Mouse (Mus musculus) small intestine, adult 2 months (tissue): ENCODE results near the gene Wbp4. TPM values are rescaled to one million over a fixed set of nuclear protein-coding genes. Genes with fewer than 3 reads are reported as not detected.

ENCODE experiments used
- H3K27ac ChIP-seq: fragments of 200-500 bp; 2 replicates; pipeline ENCODE4 v1.5.1; 2012; ENCODE audit warnings: low read depth, low read length, control low read depth, inconsistent platforms; ENCODE audit not compliant: insufficient read depth
- H3K27me3 ChIP-seq: fragments of 200-500 bp; 2 replicates; pipeline ENCODE4 v1.6.1; 2012; ENCODE audit warnings: mild to moderate bottlenecking, moderate library complexity, low read length, inconsistent platforms; ENCODE audit not compliant: control insufficient read depth, insufficient read depth
- H3K36me3 ChIP-seq: fragments of 200-500 bp; 2 replicates; pipeline ENCODE4 v1.6.1; 2012; ENCODE audit warnings: mild to moderate bottlenecking, low read length, control low read depth, inconsistent platforms; ENCODE audit not compliant: control insufficient read depth, insufficient read depth
- H3K4me1 ChIP-seq: fragments of 200-500 bp; 2 replicates; pipeline ENCODE4 v1.6.1; 2012; ENCODE audit warnings: low read length, inconsistent platforms, mixed read lengths; ENCODE audit not compliant: control insufficient read depth, insufficient read depth, insufficient read length
- H3K4me3 ChIP-seq: fragments of 200-500 bp; 2 replicates; pipeline ENCODE4 v1.5.1; 2012; ENCODE audit warnings: low read depth, mild to moderate bottlenecking, control low read depth, inconsistent platforms, low read length, moderate library complexity
- CTCF ChIP-seq: fragments of 200-500 bp; IDR thresholded peaks from 2 replicates; pipeline ENCODE4 v1.5.1; 2012; ENCODE audit warnings: low read depth, mild to moderate bottlenecking, control low read depth, inconsistent platforms, low read length, moderate library complexity, mixed read lengths; ENCODE audit not compliant: insufficient replicate concordance, insufficient read length; ENCODE audit errors: extremely low read depth
- POLR2A ChIP-seq: fragments of 200-500 bp; IDR thresholded peaks from 2 replicates; pipeline ENCODE4 v1.6.1; 2012; ENCODE audit warnings: low read depth, mild to moderate bottlenecking, control low read depth, inconsistent platforms, low read length, moderate library complexity
- WGBS: fragments of 180-500 bp; shearing (Covaris S2); methylation state at CpG from one replicate; pipeline ENCODE4 v1.1.7; 2018; 5-methylcytosine and 5-hydroxymethylcytosine counted together
- polyA plus RNA-seq: library from polyadenylated mRNA; depleted of rRNA; stranded (reverse); fragments of >200 nt; gene quantifications from 2 replicates; pipeline ENCODE4 v1.2.3, GENCODE M21; 2012; rRNA removed

Wbp4 gene
- polyA plus RNA-seq, 1 experiment = 2.0 TPM

DNA sequence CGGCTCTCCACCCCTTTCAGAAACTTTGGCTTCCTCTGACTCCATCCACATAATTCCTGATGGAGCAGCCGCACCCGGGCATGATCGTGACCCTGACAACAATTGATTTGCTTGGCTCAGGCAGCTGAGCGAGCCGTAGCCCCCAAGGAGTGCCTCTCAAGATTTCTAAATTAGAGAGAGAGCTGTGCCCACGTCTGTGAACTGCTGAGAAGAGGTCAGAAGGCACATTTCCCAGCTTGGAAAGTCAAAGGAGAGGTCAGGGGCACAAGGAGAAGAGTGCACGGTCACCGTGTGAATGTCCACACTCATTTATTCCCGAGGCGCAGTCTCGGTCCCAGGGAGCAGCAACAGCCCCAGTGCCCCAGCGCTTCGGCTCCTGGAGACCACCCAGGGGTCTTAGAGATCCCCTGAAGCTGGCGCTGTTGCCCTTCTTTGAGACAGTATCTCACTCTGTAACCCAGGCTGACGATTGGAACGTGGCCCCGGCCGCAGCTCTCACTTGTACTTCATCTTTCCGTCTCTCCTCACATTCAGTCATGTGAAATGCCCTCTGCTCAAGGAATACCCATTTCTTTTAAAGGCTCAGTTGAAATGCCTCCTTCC lies 61.1 kb downstream of the Wbp4 start:
- Histone ChIP-seq H3K27me3 (no peaks in the 10 kb centered on the region), H3K4me3 (no peak overlapping the region), H3K36me3 (peaks cover 4% of the 10 kb centered on the region; the same call in 1 of the 2 replicates), H3K27ac (no peak overlapping the region), H3K4me1 (0 out of 2 replicates have a peak, but pooled peaks cover 2% of the 10 kb centered on the region)
- WGBS = 85% methylated on average over 20 of the region's 20 CpGs
- TF ChIP-seq CTCF (no peak), POLR2A (no peak)

DNA sequence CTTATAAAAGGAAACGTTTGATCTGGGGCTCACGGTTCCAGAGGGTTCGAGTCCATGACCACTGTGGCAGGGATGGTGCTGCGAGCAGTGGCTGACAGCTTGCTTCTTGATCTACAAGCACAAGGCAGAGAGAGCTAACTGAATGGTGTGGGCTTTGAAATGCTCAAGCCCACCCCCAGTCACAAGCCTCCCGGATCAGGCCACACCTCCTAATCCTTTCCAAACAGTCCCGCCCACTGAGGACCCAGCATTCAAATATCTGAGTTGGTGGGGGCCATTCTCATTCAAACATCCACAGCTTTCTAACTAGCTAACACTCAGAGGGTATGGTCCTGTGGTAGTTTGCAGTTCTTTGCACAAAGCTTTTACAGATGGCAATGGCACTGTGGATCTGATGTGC lies 68.2 kb downstream of the Wbp4 start:
- Histone ChIP-seq H3K4me3 (no peak overlapping the region), H3K27ac (no peak overlapping the region), H3K36me3 (peaks cover 9% of the 10 kb centered on the region; the same call in 1 of the 2 replicates), H3K27me3 (no peaks in the 10 kb centered on the region), H3K4me1 (no peaks in the 10 kb centered on the region)
- TF ChIP-seq POLR2A = no peak
- TF ChIP-seq CTCF = no peak
- 95% methylated on average over 6 of the region's 6 CpGs for WGBS

DNA sequence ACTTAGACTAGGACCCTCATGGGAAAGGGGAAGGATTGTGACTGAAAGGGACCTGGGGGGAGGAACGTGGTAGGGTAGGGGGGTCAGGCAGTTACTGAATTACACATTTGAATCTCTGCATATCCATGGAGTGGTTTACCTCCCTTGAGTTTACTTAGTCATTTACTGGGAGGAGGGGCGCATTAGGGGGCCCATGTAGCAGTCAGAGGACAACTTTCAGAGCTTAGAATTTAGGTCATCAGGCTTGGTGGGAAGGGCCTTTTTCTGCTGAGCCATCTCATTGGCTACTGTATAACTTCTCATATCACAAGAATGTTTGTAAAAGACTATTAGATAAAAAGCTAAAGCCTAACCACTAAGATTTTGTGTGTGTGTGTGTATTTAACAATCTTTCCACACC lies 70.7 kb downstream of the Wbp4 start:
- Histone ChIP-seq H3K36me3 (peaks cover 11% of the 10 kb centered on the region; the same call in 1 of the 2 replicates), H3K4me3 (no peak overlapping the region), H3K27me3 (no peaks in the 10 kb centered on the region), H3K4me1 (no peaks in the 10 kb centered on the region), H3K27ac (no peak overlapping the region)
- 80% methylated on average over 2 of the region's 2 CpGs for WGBS
- TF ChIP-seq POLR2A (no peak), CTCF (no peak)

Other genes with a start within 250 kb of the Wbp4 start
- gene Zfp957, start 234.2 kb downstream of the Wbp4 start, polyA plus RNA-seq = not detected in 2 replicates
- 29.9 and 42.1 TPM in 2 replicates for gene Rgcc, start 179.9 kb downstream of the Wbp4 start, polyA plus RNA-seq
- gene Naa16, start 90.7 kb downstream of the Wbp4 start, polyA plus RNA-seq = 0.24 and 0.28 TPM in 2 replicates
- gene Mtrf1, start 83.7 kb downstream of the Wbp4 start, polyA plus RNA-seq = 0.15 and 0.32 TPM in 2 replicates
- 1.8 and 2.3 TPM in 2 replicates for gene Kbtbd7, start 55.0 kb downstream of the Wbp4 start, polyA plus RNA-seq
- 0.65 and 0.66 TPM in 2 replicates for gene Kbtbd6, start 29.7 kb downstream of the Wbp4 start, polyA plus RNA-seq
- gene Elf1, start 326 bp downstream of the Wbp4 start, polyA plus RNA-seq = 6.4 and 20.1 TPM in 2 replicates
- 1.2 and 1.7 TPM in 2 replicates for gene Sugt1, start 106.2 kb upstream of the Wbp4 start, polyA plus RNA-seq
- not detected in 2 replicates for gene Cnmd, start 180.7 kb upstream of the Wbp4 start, polyA plus RNA-seq